Mouse (Mus musculus) MEL (cell line): Measurements from ENCODE around the gene Vmn1r222. TPM values are rescaled to one million over a fixed set of nuclear protein-coding genes. Genes with fewer than 3 reads are reported as not detected.
"Not testable (repeated sequence)": the region's sequence is repeated elsewhere in the genome, so short reads cannot be mapped to it uniquely, and the experiment has no call there.

Source experiments
- DNase-seq: peaks from one replicate; pipeline ENCODE4 v3.0.0; 2011; ENCODE audit warnings: low read depth, low spot score
- H3K27ac ChIP-seq: 2 replicates; pipeline ENCODE4 v1.5.1; 2012; ENCODE audit warnings: low read depth, mild to moderate bottlenecking, control low read depth, low read length, moderate library complexity; ENCODE audit not compliant: control insufficient read depth
- H3K27me3 ChIP-seq, 2 experiments: fragments of 150-350 bp in 1 of 2; sonication (generic) in 1 of 2; 2 replicates each; pipeline ENCODE4 v1.6.1; 2012; ENCODE audit warnings: low read length in 2 of 2, mild to moderate bottlenecking in 2 of 2, improper control_type of control experiment in 1 of 2, moderate library complexity in 1 of 2; ENCODE audit not compliant: insufficient read depth in 2 of 2, control insufficient read depth in 1 of 2
- H3K36me3 ChIP-seq, 2 experiments: 2 replicates each; pipeline ENCODE4 v1.6.1; 2012 to 2014; ENCODE audit warnings: low read length in 2 of 2, improper control_type of control experiment in 1 of 2, inconsistent platforms in 1 of 2, mild to moderate bottlenecking in 1 of 2; ENCODE audit not compliant: insufficient read depth in 2 of 2, control insufficient read depth in 1 of 2
- H3K4me1 ChIP-seq, 2 experiments: fragments of 150-350 bp in 1 of 2; sonication (generic) in 1 of 2; 2 replicates each; pipeline ENCODE4 v1.6.1; 2012; ENCODE audit warnings: low read length in 2 of 2, improper control_type of control experiment in 1 of 2, mild to moderate bottlenecking in 1 of 2; ENCODE audit not compliant: insufficient read depth in 2 of 2, control insufficient read depth in 1 of 2
- H3K4me3 ChIP-seq, 2 experiments: fragments of 150-350 bp in 1 of 2; sonication (generic) in 1 of 2; 2 replicates each; pipeline ENCODE4 v1.5.1; 2012; ENCODE audit warnings: low read depth in 2 of 2, low read length in 2 of 2, mild to moderate bottlenecking in 2 of 2, moderate library complexity in 2 of 2, control low read depth in 1 of 2, improper control_type of control experiment in 1 of 2; ENCODE audit not compliant: control insufficient read depth in 1 of 2, insufficient read depth in 1 of 2
- H3K79me2 ChIP-seq: 2 replicates; pipeline ENCODE4 v1.6.1; 2012; ENCODE audit warnings: mild to moderate bottlenecking, low read length, moderate library complexity; ENCODE audit not compliant: control insufficient read depth, poor library complexity, insufficient read depth
- H3K9ac ChIP-seq: 2 replicates; pipeline ENCODE4 v1.6.1; 2012; ENCODE audit warnings: low read depth, mild to moderate bottlenecking, control low read depth, low read length, moderate library complexity; ENCODE audit not compliant: control insufficient read depth, poor library complexity, severe bottlenecking
- H3K9me3 ChIP-seq: fragments of 150-350 bp; sonication (generic); replicated peaks from 2 replicates; pipeline ENCODE4 v1.6.1; 2012; ENCODE audit warnings: mild to moderate bottlenecking, low read length, improper control_type of control experiment, moderate library complexity; ENCODE audit not compliant: insufficient read depth
- CHD2 ChIP-seq: IDR thresholded peaks from 2 replicates; pipeline ENCODE4 v1.6.1; 2011; ENCODE audit warnings: low read length, improper control_type of control experiment
- ELF1 ChIP-seq: IDR thresholded peaks from 2 replicates; pipeline ENCODE4 v1.6.1; 2014; ENCODE audit warnings: low read depth, mild to moderate bottlenecking, inconsistent platforms, low read length, improper control_type of control experiment, moderate library complexity
- EP300 ChIP-seq, 2 experiments: IDR thresholded peaks; 2 replicates each; pipeline ENCODE4 v1.6.1; 2011; ENCODE audit warnings: improper control_type of control experiment in 2 of 2, low read length in 2 of 2, low read depth in 1 of 2, mild to moderate bottlenecking in 1 of 2
- GABPA ChIP-seq: IDR thresholded peaks from 2 replicates; pipeline ENCODE4 v1.6.1; 2012; ENCODE audit warnings: low read depth, mild to moderate bottlenecking, inconsistent platforms, low read length, improper control_type of control experiment, moderate library complexity
- KAT2A ChIP-seq: conservative IDR thresholded peaks from 2 replicates; pipeline ENCODE4 v1.6.1; 2012; ENCODE audit warnings: low read depth, low read length, improper control_type of control experiment, inconsistent platforms
- MAFK ChIP-seq: IDR thresholded peaks from 2 replicates; pipeline ENCODE4 v1.6.1; 2011; ENCODE audit warnings: low read depth, mild to moderate bottlenecking, low read length, improper control_type of control experiment, borderline replicate concordance
- MAX ChIP-seq: IDR thresholded peaks from 2 replicates; pipeline ENCODE4 v1.6.1; 2011; ENCODE audit warnings: low read length, improper control_type of control experiment
- MEF2A ChIP-seq: IDR thresholded peaks from 2 replicates; pipeline ENCODE4 v1.6.1; 2014; ENCODE audit warnings: low read depth, mild to moderate bottlenecking, inconsistent platforms, low read length, improper control_type of control experiment; ENCODE audit not compliant: poor library complexity, insufficient replicate concordance, severe bottlenecking; ENCODE audit errors: extremely low read depth
- MXI1 ChIP-seq: IDR thresholded peaks from 2 replicates; pipeline ENCODE4 v1.6.1; 2011; ENCODE audit warnings: mild to moderate bottlenecking, low read depth, low read length, improper control_type of control experiment
- NELFE ChIP-seq: IDR thresholded peaks from 2 replicates; pipeline ENCODE4 v1.6.1; 2011; ENCODE audit warnings: low read depth, low read length, improper control_type of control experiment
- POLR2AphosphoS2 ChIP-seq: IDR thresholded peaks from 2 replicates; pipeline ENCODE4 v1.6.1; 2011; ENCODE audit warnings: low read length, improper control_type of control experiment
- RAD21 ChIP-seq: IDR thresholded peaks from 2 replicates; pipeline ENCODE4 v1.6.1; 2011; ENCODE audit warnings: mild to moderate bottlenecking, low read depth, low read length, improper control_type of control experiment
- SMC3 ChIP-seq: IDR thresholded peaks from 2 replicates; pipeline ENCODE4 v1.6.1; 2011; ENCODE audit warnings: low read depth, low read length, improper control_type of control experiment
- TBP ChIP-seq: IDR thresholded peaks from 2 replicates; pipeline ENCODE4 v1.8.0; 2011; ENCODE audit warnings: low read depth, low read length, improper control_type of control experiment
- TCF12 ChIP-seq: IDR thresholded peaks from 2 replicates; pipeline ENCODE4 v1.6.1; 2014; ENCODE audit warnings: low read depth, mild to moderate bottlenecking, inconsistent platforms, low read length, improper control_type of control experiment, moderate library complexity
- UBTF ChIP-seq: IDR thresholded peaks from 2 replicates; pipeline ENCODE4 v1.6.1; 2012; ENCODE audit warnings: low read depth, mild to moderate bottlenecking, inconsistent platforms, low read length, improper control_type of control experiment, moderate library complexity, borderline replicate concordance; ENCODE audit not compliant: insufficient read depth
- ZC3H11A ChIP-seq: IDR thresholded peaks from 2 replicates; pipeline ENCODE4 v1.6.1; 2012; ENCODE audit warnings: low read depth, mild to moderate bottlenecking, inconsistent platforms, low read length, improper control_type of control experiment
- ZKSCAN1 ChIP-seq: IDR thresholded peaks from 2 replicates; pipeline ENCODE4 v1.6.1; 2012; ENCODE audit warnings: low read depth, mild to moderate bottlenecking, inconsistent platforms, low read length, improper control_type of control experiment, moderate library complexity
- ZMIZ1 ChIP-seq: IDR thresholded peaks from 2 replicates; pipeline ENCODE4 v1.6.1; 2012; ENCODE audit warnings: low read depth, mild to moderate bottlenecking, inconsistent platforms, low read length, improper control_type of control experiment, moderate library complexity
- polyA plus RNA-seq, 2 experiments: library from polyadenylated mRNA; stranded (reverse) in 1 of 2; unstranded in 1 of 2; fragments of >175 nt in 1 of 2; fragments of >200 nt in 1 of 2; gene quantifications; 2 replicates each; pipeline versions ENCODE4 v1.2.1 to v1.2.4; 2012; ENCODE audit warnings: low replicate concordance in 2 of 2, low read depth in 1 of 2; ENCODE audit not compliant: insufficient read length in 2 of 2, insufficient read depth in 1 of 2, missing spikeins in 1 of 2
- total RNA-seq: library from RNA; depleted of rRNA; stranded (reverse); fragments of 300-350 nt; gene quantifications from 2 replicates; pipeline ENCODE4 v1.2.3, GENCODE M21; 2012; rRNA removed

Vmn1r222 gene
- total RNA-seq (not detected in 2 replicates), polyA plus RNA-seq (not detected)

GRCm38 (mm10) chr13:23235847-23236246 lies at the start of gene Vmn1r222:
Gene Vmn1r222 (minus strand): TSS chr13:23235947.
- H3K27ac ChIP-seq, H3K4me3 ChIP-seq, H3K27me3 ChIP-seq, H3K9ac ChIP-seq, H3K79me2 ChIP-seq, H3K36me3 ChIP-seq, DNase-seq, H3K9me3 ChIP-seq, H3K4me1 ChIP-seq: not testable (repeated sequence)

GRCm38 (mm10) chr13:23285191-23285920 lies 49.6 kb upstream of the Vmn1r222 start:
- TF ChIP-seq TBP: peak; percentile 99
- peak; percentile 34; the same call in 1 of the 2 replicates for TF ChIP-seq MAFK
- no peak for TF ChIP-seq ZKSCAN1
- H3K36me3 ChIP-seq: no peaks in the 10 kb centered on the region
- no peaks in the 10 kb centered on the region for H3K4me1 ChIP-seq
- H3K4me3 ChIP-seq: no peak overlapping the region
- peak; percentile 49 for DNase-seq
- H3K9me3 ChIP-seq: no peaks in the 10 kb centered on the region
- no peaks in the 10 kb centered on the region for H3K79me2 ChIP-seq
- no peak overlapping the region for H3K9ac ChIP-seq
- no peaks in the 10 kb centered on the region for H3K27me3 ChIP-seq
- no peak overlapping the region for H3K27ac ChIP-seq

DNA sequence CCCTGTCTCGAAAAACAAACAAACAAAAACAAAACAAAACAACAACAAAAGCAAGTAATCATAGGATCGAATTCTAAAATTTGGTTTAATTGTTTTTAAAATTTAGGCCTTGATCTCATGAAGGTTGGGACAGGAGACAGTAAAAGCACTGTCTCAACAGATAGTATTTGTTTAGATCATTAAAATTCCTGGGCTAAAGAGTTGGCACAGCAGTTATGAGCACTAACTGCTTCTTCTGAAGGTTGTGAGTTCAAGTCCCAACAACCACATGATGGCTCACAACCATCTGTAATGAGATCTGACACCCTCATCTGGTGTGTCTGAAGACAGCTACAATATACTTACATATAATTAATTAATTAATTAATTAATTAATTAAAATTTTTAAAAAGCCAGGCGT lies 44.2 kb upstream of the Vmn1r222 start:
- DNase-seq: no peak
- Histone ChIP-seq H3K9me3 (no peaks in the 10 kb centered on the region), H3K9ac (no peak overlapping the region), H3K36me3 (no peaks in the 10 kb centered on the region), H3K4me1 (no peaks in the 10 kb centered on the region), H3K27ac (no peak overlapping the region), H3K4me3 (no peak overlapping the region), H3K79me2 (no peaks in the 10 kb centered on the region), H3K27me3 (no peaks in the 10 kb centered on the region)
- TF ChIP-seq POLR2AphosphoS2: no peak
- no peak for TF ChIP-seq MXI1
- no peak for TF ChIP-seq ELF1
- TF ChIP-seq NELFE: no peak
- TF ChIP-seq SMC3: no peak
- TF ChIP-seq GABPA: no peak
- no peak for TF ChIP-seq TBP
- no peak for TF ChIP-seq RAD21
- no peak for TF ChIP-seq TCF12
- TF ChIP-seq ZC3H11A: no peak
- TF ChIP-seq UBTF: no peak
- no peak for TF ChIP-seq EP300 (IDR thresholded peaks at IDR 0.05; ENCODE audit: low read depth in 1 of 2, low read length in 2 of 2)
- no peak for TF ChIP-seq MEF2A
- no peak for TF ChIP-seq ZMIZ1
- TF ChIP-seq MAX: no peak
- no peak for TF ChIP-seq KAT2A
- TF ChIP-seq CHD2: no peak
